ENCODE assay signal across 7 mouse cellular contexts in genomic region chr17:36167306-36168038, GRCm38 (mm10). TPM values are rescaled to one million over a fixed set of nuclear protein-coding genes. Genes with fewer than 3 reads are reported as not detected.
DNase-seq lines count a peak whose midpoint lies in the region; ATAC-seq and TF ChIP-seq lines count a peak whose summit lies in the region.

No protein-coding gene starts in this region.

- no peak overlapping the region; the same call in 1 of the 2 replicates for H3K27ac ChIP-seq in bone marrow, adult 2 months (ENCODE audit: control insufficient read depth, insufficient read depth, low read depth, low read length, poor library complexity)
- no peak overlapping the region for H3K27ac ChIP-seq in hindbrain, embryonic 12.5 days
- H3K27ac ChIP-seq in stomach, embryonic 15.5 days = no peak overlapping the region

- WGBS in bone marrow, adult 2 months = 2% methylated on average over 51 of the region's 51 CpGs
- WGBS in hindbrain, embryonic 12.5 days = 1% methylated on average over 51 of the region's 51 CpGs
- WGBS in stomach, embryonic 15.5 days = 2% methylated on average over 51 of the region's 51 CpGs

- no peak overlapping the region for H3K9ac ChIP-seq in hindbrain, embryonic 12.5 days
- no peak overlapping the region for H3K9ac ChIP-seq in stomach, embryonic 15.5 days

- peak; percentile 80 for ATAC-seq in CD4-positive, CD25-positive, alpha-beta regulatory T cell, adult 4 months
- no peak for ATAC-seq in hindbrain, embryonic 12.5 days (ENCODE audit: low FRiP score)
- ATAC-seq in stomach, embryonic 15.5 days (ENCODE audit: insufficient read depth, low FRiP score, low read depth) = 0 out of 2 replicates have a peak, but pooled peaks have one; percentile 47

- peak overlapping the region; percentile 35 for H3K4me2 ChIP-seq in hindbrain, embryonic 12.5 days (replicated peaks)
- peak overlapping the region; percentile 56 for H3K4me2 ChIP-seq in stomach, embryonic 15.5 days

- H3K27me3 ChIP-seq in hindbrain, embryonic 12.5 days = peaks cover 79% of the 10 kb centered on the region
- H3K27me3 ChIP-seq in stomach, embryonic 15.5 days (replicated peaks) = peaks cover 51% of the 10 kb centered on the region

- no peaks in the 10 kb centered on the region for H3K4me1 ChIP-seq in bone marrow, adult 2 months (ENCODE audit: control insufficient read depth, insufficient read depth, low read length)
- H3K4me1 ChIP-seq in hindbrain, embryonic 12.5 days = no peaks in the 10 kb centered on the region
- no peaks in the 10 kb centered on the region for H3K4me1 ChIP-seq in stomach, embryonic 15.5 days

- H3K36me3 ChIP-seq in hindbrain, embryonic 12.5 days = no peaks in the 10 kb centered on the region
- no peaks in the 10 kb centered on the region for H3K36me3 ChIP-seq in stomach, embryonic 15.5 days

- H3K9me3 ChIP-seq in hindbrain, embryonic 12.5 days (replicated peaks) = no peaks in the 10 kb centered on the region; the same call in 1 of the 2 replicates
- no peaks in the 10 kb centered on the region for H3K9me3 ChIP-seq in stomach, embryonic 15.5 days

- peak overlapping the region; percentile 64 for H3K4me3 ChIP-seq in bone marrow, adult 2 months (replicated peaks; ENCODE audit: control insufficient read depth, low read depth, low read length)
- peak overlapping the region; percentile 21 for H3K4me3 ChIP-seq in hindbrain, embryonic 12.5 days
- peak overlapping the region; percentile 37 for H3K4me3 ChIP-seq in stomach, embryonic 15.5 days (replicated peaks)

- DNase-seq in lung, postnatal 10 days = peak; percentile 10
- no peak for DNase-seq in frontal cortex, postnatal 25 days (ENCODE audit: low spot score in 2 of 2)
- DNase-seq in urinary bladder, postnatal 10 days (ENCODE audit: low spot score) = no peak

- TF ChIP-seq CTCF in bone marrow, adult 2 months (IDR thresholded peaks at IDR 0.05; ENCODE audit: control insufficient read depth, insufficient read depth, low read length) = no peak

- no peak for TF ChIP-seq POLR2A in bone marrow, adult 2 months (IDR thresholded peaks at IDR 0.05; ENCODE audit: borderline replicate concordance, control insufficient read depth, low read depth, low read length)

RNA-seq across cellular contexts. Expression of gene Gm8909, which starts 0.9 kb away (rescaled TPM):
- 1 to 10 TPM; 2.5 to 5.0 TPM for polyA plus RNA-seq in CD4-positive, CD25-positive, alpha-beta regulatory T cell, adult 4 months (2017; shearing (Covaris generic))
- polyA plus RNA-seq in bone marrow, adult 2 months (2011; ENCODE audit: insufficient read depth, insufficient read length, low replicate concordance, missing spikeins) = 3.0 TPM in 1 of 2 replicates, not detected in the other
- not detected in 2 replicates for polyA plus RNA-seq in hindbrain, embryonic 12.5 days (2016; fragmentation: Nextera tagmentation; extraction: Ambion mirVana)
- polyA plus RNA-seq in stomach, embryonic 15.5 days (2015; fragmentation: Nextera tagmentation; extraction: Ambion mirVana) = 0.79 and 0.94 TPM in 2 replicates

RNA-seq across cellular contexts. Expression of gene H2-T3, which starts 22.6 kb away (rescaled TPM):
- polyA plus RNA-seq in CD4-positive, CD25-positive, alpha-beta regulatory T cell, adult 4 months (2017; shearing (Covaris generic)) = 1 to 10 TPM in 1 of 2 experiments, under 1 TPM in 1; 0.95 to 1.3 TPM
- polyA plus RNA-seq in bone marrow, adult 2 months (2011; ENCODE audit: insufficient read depth, insufficient read length, low replicate concordance, missing spikeins) = 0.80 TPM in 1 of 2 replicates, not detected in the other
- polyA plus RNA-seq in hindbrain, embryonic 12.5 days (2016; fragmentation: Nextera tagmentation; extraction: Ambion mirVana) = not detected in 2 replicates
- 4.5 and 5.6 TPM in 2 replicates for polyA plus RNA-seq in stomach, embryonic 15.5 days (2015; fragmentation: Nextera tagmentation; extraction: Ambion mirVana)

RNA-seq across cellular contexts. Expression of gene Gm7030, which starts 38.2 kb away (rescaled TPM):
- polyA plus RNA-seq in CD4-positive, CD25-positive, alpha-beta regulatory T cell, adult 4 months (2017; shearing (Covaris generic)) = under 1 TPM in 1 of 2 experiments, not detected in 1; 0.62 TPM
- polyA plus RNA-seq in bone marrow, adult 2 months (2011; ENCODE audit: insufficient read depth, insufficient read length, low replicate concordance, missing spikeins) = not detected in 2 replicates
- polyA plus RNA-seq in hindbrain, embryonic 12.5 days (2016; fragmentation: Nextera tagmentation; extraction: Ambion mirVana) = not detected in 2 replicates
- polyA plus RNA-seq in stomach, embryonic 15.5 days (2015; fragmentation: Nextera tagmentation; extraction: Ambion mirVana) = 0.30 TPM in 1 of 2 replicates, not detected in the other

RNA-seq across cellular contexts. Expression of gene Gm19684, which starts 46.0 kb away (rescaled TPM):
- 1 to 10 TPM; 1.4 to 1.9 TPM for polyA plus RNA-seq in CD4-positive, CD25-positive, alpha-beta regulatory T cell, adult 4 months (2017; shearing (Covaris generic))
- 1.2 TPM in 1 of 2 replicates, not detected in the other for polyA plus RNA-seq in bone marrow, adult 2 months (2011; ENCODE audit: insufficient read depth, insufficient read length, low replicate concordance, missing spikeins)
- not detected in 2 replicates for polyA plus RNA-seq in hindbrain, embryonic 12.5 days (2016; fragmentation: Nextera tagmentation; extraction: Ambion mirVana)
- polyA plus RNA-seq in stomach, embryonic 15.5 days (2015; fragmentation: Nextera tagmentation; extraction: Ambion mirVana) = not detected in 2 replicates
